Mouse (Mus musculus) left cerebral cortex, adult 2 months (tissue): ENCODE data around the gene Slc6a4. TPM values are rescaled to one million over a fixed set of nuclear protein-coding genes. Genes with fewer than 3 reads are reported as not detected.

Experiments
- DNase-seq, 2 experiments: peaks; one replicate each; pipeline ENCODE4 v3.0.0; 2021 to 2022; ENCODE audit warnings: low spot score in 2 of 2, mixed read lengths in 1 of 2; ENCODE audit errors: extremely low spot score in 1 of 2
- H3K27ac ChIP-seq: fragments of 200-600 bp; 2 replicates; pipeline ENCODE4 v1.8.1; 2022
- H3K4me3 ChIP-seq: fragments of 200-600 bp; 2 replicates; pipeline ENCODE4 v1.8.1; 2022
- CTCF ChIP-seq: fragments of 200-600 bp; IDR thresholded peaks from 2 replicates; pipeline ENCODE4 v1.8.1; 2022; ENCODE audit warnings: antibody characterized with exemption, mild to moderate bottlenecking, moderate library complexity
- intact Hi-C: fragments of 180-260 bp; cut with DNase I; formaldehyde crosslinking; loops from one replicate; pipeline ENCODE4 v1.15.1; 2025
- total RNA-seq, 2 experiments: library from RNA; stranded (reverse); gene quantifications; 2 replicates each; pipeline ENCODE4 v1.2.3; 2021

The Slc6a4 gene
- total RNA-seq, 2 experiments from 2014 or later = 0.41 TPM; not detected in 1

DNA sequence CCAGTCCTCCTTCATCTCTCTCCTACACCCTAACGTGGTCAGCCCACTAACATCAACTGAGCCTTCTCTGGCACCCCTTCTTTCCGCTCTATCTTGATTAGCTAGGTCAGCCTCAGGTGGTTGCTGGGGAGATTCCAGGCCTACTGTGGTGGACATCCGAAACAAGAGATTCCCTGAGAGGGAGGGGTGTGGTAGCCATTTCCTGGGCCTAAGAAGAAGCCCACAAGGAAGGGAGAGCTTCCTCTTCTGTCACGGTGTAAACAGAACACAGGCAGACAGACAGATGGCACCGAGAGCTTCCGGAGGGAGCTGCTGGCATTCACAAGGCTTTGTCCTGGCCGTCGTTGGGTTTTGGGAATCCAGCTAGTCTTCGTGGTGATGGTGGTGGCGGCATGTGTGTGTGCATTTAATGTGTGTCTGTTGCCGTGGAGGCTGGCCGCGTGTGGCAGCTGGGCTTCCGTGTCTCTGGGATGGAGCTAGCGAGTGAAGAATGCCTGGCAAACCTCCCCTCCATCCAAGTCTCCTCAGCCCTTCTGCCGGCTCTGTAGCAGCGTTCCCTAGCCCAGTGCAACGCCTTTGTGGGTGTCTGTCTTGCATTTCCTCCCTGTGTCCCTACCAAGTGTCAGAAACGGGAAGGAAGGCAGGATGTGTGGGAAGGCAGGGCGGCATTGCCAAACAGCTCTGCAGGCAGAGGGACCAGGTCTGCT, 2.3 kb upstream of the Slc6a4 start:
- intact Hi-C loops = loop anchor here (2.0 to 10.0 kb wide), 3 partner anchors 76 to 309 kb away; no protein-coding TSS in a partner anchor
- no peak for TF ChIP-seq CTCF
- Histone ChIP-seq H3K4me3 (no peak overlapping the region), H3K27ac (no peak overlapping the region)
- DNase-seq = no peak

DNA sequence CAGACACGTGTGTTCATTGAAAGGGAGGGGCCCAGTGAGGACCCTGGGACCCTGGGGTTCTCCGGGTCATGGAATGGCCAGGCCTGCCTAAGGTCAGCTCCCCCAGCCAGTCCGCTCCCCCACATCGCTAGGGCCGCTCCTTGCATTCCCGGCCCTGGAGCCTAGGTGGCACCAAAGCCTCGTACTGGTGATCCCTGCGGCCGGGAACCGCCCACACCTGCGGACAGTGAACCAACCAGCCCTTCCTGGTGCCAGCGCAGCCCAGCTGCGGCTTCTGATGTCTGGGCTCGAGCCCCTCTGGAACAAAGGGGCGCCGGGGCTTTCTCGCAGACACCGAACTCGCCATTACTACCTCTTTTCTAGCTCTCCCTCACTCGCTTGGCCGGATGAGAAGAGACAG, 1.1 kb upstream of the Slc6a4 start:
- Histone ChIP-seq H3K4me3 (peak overlapping the region; percentile 33), H3K27ac (no peak overlapping the region)
- DNase-seq = peak; percentile 52 to 79
- intact Hi-C loops = loop anchor here (2.0 to 10.0 kb wide), 3 partner anchors 75 to 307 kb away; no protein-coding TSS in a partner anchor
- TF ChIP-seq CTCF = peak; percentile 79

DNA sequence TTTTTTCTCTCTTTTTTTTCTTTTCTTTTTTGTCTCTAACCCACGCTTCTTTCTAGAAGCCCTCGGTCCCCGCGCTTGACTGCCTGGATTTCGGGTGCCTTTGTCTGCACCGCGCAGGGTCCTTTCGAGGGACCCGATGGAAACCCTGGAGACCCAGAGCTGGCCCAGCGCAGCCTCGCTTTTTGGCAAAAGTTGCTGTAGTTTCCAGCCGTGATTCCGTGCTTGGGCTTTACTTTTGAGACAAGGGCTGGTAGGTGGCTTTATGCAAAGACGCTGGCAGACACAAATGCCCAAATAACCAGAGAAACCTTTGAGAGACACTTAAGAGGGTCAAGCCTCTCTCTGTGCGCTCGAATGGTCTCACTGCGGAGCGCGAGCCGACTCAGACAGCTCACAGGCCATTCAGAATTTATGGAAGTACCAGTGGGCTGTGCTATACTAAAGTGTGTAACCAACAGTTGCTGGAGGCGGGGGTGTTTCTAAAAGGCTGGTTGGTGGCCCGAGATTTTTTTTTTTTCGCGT, 363 bp downstream of the Slc6a4 start:
- no peak for TF ChIP-seq CTCF
- DNase-seq = no peak
- intact Hi-C loops = loop anchor here (5.0 to 10.0 kb wide), 2 partner anchors 74 to 306 kb away; no protein-coding TSS in a partner anchor
- Histone ChIP-seq H3K4me3 (peak overlapping the region; percentile 30; the same call in 1 of the 2 replicates), H3K27ac (no peak overlapping the region)

DNA sequence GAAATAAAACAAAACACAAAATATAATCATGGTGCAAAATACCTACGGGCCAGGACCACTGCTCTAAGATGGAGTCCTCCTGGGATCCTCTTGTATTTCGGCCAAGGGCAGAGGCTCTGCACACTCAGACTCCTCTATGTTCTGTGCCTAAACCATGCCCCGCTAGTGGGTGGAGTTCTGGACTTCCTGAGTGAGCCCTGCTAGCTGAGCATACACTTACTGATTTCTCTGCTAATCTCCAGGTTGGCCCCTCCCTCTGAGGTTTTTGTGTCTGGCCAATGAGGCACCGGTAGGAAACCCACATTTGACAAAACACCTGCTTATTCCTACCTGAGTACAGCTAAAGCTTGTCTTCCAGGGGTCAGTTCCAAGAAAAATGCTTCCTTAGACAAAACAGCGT, 2.3 kb downstream of the Slc6a4 start:
- H3K27ac ChIP-seq = no peak overlapping the region
- no peak for TF ChIP-seq CTCF
- intact Hi-C loops = no loop called here
- DNase-seq = no peak
- no peak overlapping the region for H3K4me3 ChIP-seq

- H3K27ac ChIP-seq = no peak overlapping the region
- no peak overlapping the region for H3K4me3 ChIP-seq
- no peak for DNase-seq
- intact Hi-C loops = no loop called here
- no peak for TF ChIP-seq CTCF
These were observed 4.0 kb downstream of the Slc6a4 start for GRCm38 (mm10) chr11:77002361-77002760.

DNA sequence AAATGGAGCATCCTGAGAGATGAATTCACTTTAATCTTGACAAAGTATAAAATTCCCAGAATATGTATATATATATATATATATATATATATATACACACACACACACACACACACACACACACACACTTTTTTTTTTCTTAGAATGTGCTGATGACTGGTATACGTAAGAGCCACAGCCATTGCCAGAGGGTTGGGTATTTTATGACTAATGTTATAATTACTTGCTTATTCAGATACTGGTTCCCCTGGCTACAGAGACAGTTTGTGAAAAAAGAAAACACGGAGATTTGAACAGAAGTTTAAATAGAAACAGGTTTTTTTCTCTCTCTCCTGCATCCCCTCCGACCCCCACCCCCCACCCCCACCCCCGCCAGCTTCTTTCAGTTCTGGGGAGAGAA, 7.5 kb downstream of the Slc6a4 start:
- intact Hi-C loops = no loop called here
- H3K27ac ChIP-seq = no peak overlapping the region
- H3K4me3 ChIP-seq = no peak overlapping the region
- no peak for DNase-seq
- no peak for TF ChIP-seq CTCF

DNA sequence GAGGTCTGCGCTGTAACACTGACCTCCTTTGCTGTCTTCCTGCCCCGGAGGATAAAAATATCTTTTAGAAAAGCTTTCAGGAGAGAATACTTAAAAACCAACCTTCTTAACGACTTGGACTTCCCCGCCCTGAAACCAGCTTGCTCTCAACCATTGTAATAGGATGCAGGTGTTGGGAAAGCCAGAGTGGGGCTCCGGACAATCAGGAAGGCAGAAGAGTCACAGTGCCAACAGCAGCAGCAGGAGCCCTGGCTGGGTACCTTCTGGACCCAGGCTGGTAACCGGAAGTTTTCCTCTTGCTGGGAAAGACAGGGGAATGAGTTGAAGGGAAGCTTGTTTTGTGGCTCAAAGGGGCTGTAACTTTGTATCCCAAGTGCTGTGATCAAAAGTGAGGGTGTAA, 8.2 kb downstream of the Slc6a4 start:
- no peak overlapping the region for H3K4me3 ChIP-seq
- no peak for DNase-seq
- H3K27ac ChIP-seq = no peak overlapping the region
- intact Hi-C loops = no loop called here
- no peak for TF ChIP-seq CTCF

- no peak overlapping the region for H3K4me3 ChIP-seq
- no peak for TF ChIP-seq CTCF
- DNase-seq = no peak
- intact Hi-C loops = no loop called here
- no peak overlapping the region for H3K27ac ChIP-seq
These were observed 10.9 kb downstream of the Slc6a4 start for GRCm38 (mm10) chr11:77009069-77010025.

DNA sequence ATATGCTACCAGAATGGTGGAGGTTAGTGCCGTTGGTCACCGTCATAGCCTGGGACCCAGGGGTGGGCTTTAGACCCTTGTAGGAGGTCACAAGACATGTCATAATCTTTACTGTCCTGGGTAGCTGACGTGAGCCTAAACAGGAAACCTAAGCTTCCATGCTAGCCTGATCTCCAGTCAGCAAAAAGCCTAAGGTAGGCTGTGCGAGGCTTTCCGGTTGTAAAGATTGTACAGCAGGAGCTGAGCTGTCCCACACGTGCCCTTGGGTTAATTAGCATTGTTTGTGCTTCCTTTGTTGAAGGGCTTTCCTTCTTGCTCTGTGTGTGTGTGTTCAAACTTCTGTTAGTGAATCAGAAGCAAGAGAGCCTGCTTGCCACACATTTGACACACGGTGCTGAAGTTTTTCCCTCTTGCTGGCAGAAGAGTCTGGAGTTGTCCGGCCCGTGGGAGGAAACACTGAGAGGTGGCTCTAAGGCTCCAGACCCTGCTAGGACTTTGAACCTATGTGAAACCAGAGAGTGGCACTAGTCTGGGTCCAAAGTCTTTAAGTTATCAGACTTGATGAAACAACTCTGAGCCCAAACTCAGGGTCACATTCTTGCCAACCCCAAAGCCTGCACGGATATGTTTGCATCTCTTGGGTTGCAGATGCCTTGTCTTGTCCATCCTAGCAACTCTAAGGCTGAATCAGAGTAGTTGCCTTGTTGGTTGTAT, 12.5 kb downstream of the Slc6a4 start:
- DNase-seq = no peak
- Histone ChIP-seq H3K4me3 (no peak overlapping the region), H3K27ac (no peak overlapping the region)
- no peak for TF ChIP-seq CTCF
- intact Hi-C loops = no loop called here

- no peak for DNase-seq
- intact Hi-C loops = no loop called here
- no peak overlapping the region for H3K4me3 ChIP-seq
These were observed 19.6 kb downstream of the Slc6a4 start for GRCm38 (mm10) chr11:77018046-77018445.

DNA sequence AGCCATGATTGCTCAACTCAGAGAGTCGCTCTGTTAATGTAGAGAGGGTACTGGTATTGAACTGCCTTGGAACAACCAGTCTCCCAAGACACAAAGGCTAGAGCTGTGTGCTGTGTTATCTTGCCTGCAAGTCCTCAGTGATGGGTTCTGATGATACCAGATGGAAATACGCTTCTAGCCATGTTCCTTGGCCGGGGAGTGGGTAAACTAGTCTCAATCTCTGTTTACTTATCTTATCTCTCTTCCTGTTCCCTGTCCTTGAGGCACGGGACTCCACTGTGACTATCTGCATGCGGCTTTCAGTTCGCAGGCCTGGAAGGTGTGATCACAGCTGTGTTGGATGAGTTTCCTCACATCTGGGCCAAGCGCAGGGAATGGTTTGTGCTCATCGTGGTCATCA, 21.1 kb downstream of the Slc6a4 start:
- TF ChIP-seq CTCF = no peak
- no peak for DNase-seq
- H3K4me3 ChIP-seq = no peak overlapping the region
- intact Hi-C loops = no loop called here
- H3K27ac ChIP-seq = no peak overlapping the region

More at GRCm38 (mm10) chr11:77018046-77018445, 19.6 kb downstream of the Slc6a4 start:
- no peak for TF ChIP-seq CTCF
- H3K27ac ChIP-seq = no peak overlapping the region
